Mouse (Mus musculus): Measurements from ENCODE around the gene Ptges3. TPM values are rescaled to one million over a fixed set of nuclear protein-coding genes. Genes with fewer than 3 reads are reported as not detected.

Ptges3 gene
- polyA plus RNA-seq, 1 experiment from 2014 or later: 646 TPM

MicroRNAs encoded within 50 kb of the gene (microRNA counts, 519-probe panel; counts per million panel counts)
- not detected for microRNA mmu-miR-677

Small RNAs within 50 kb of the gene (microRNA-seq; reads per million reads assigned to microRNA genes)
- 15.6 reads per million, percentile 27 among the genes with 10 or more reads in this experiment for gene Mir677

Other genes with a start within 250 kb of the Ptges3 start
- not detected in 2 replicates for gene Rdh19, start 209.0 kb upstream of the Ptges3 start, polyA plus RNA-seq (2014; fragmentation: Nextera tagmentation; extraction: Ambion mirVana)
- gene Rdh16f2, start 192.5 kb upstream of the Ptges3 start, polyA plus RNA-seq (2014; fragmentation: Nextera tagmentation; extraction: Ambion mirVana): not detected in 2 replicates
- gene Rdh7, start 170.1 kb upstream of the Ptges3 start, polyA plus RNA-seq (2014; fragmentation: Nextera tagmentation; extraction: Ambion mirVana): not detected in 2 replicates
- gene Sdr9c7, start 160.4 kb upstream of the Ptges3 start, polyA plus RNA-seq (2014; fragmentation: Nextera tagmentation; extraction: Ambion mirVana): not detected in 2 replicates
- gene Hsd17b6, start 51.3 kb upstream of the Ptges3 start, polyA plus RNA-seq (2014; fragmentation: Nextera tagmentation; extraction: Ambion mirVana): not detected in 2 replicates
- 111 TPM in 2 replicates for gene Prim1, start 43.8 kb upstream of the Ptges3 start, polyA plus RNA-seq (2014; fragmentation: Nextera tagmentation; extraction: Ambion mirVana)
- gene Naca, start 23.4 kb upstream of the Ptges3 start, polyA plus RNA-seq (2014; fragmentation: Nextera tagmentation; extraction: Ambion mirVana): 1,036 and 1,045 TPM in 2 replicates
- gene Atp5b, start 24.3 kb downstream of the Ptges3 start, polyA plus RNA-seq (2014; fragmentation: Nextera tagmentation; extraction: Ambion mirVana): 2,292 and 2,394 TPM in 2 replicates
- gene Baz2a, start 32.6 kb downstream of the Ptges3 start, polyA plus RNA-seq (2014; fragmentation: Nextera tagmentation; extraction: Ambion mirVana): 16.7 and 17.1 TPM in 2 replicates
- gene Rbms2, start 121.3 kb downstream of the Ptges3 start, polyA plus RNA-seq (2014; fragmentation: Nextera tagmentation; extraction: Ambion mirVana): 25.2 and 29.8 TPM in 2 replicates
- 1.6 and 1.9 TPM in 2 replicates for gene Gls2, start 135.5 kb downstream of the Ptges3 start, polyA plus RNA-seq (2014; fragmentation: Nextera tagmentation; extraction: Ambion mirVana)
- gene Spryd4, start 152.9 kb downstream of the Ptges3 start, polyA plus RNA-seq (2014; fragmentation: Nextera tagmentation; extraction: Ambion mirVana): 32.5 and 33.1 TPM in 2 replicates
- gene Mip, start 166.9 kb downstream of the Ptges3 start, polyA plus RNA-seq (2014; fragmentation: Nextera tagmentation; extraction: Ambion mirVana): 0.32 and 0.41 TPM in 2 replicates
- gene Timeless, start 173.1 kb downstream of the Ptges3 start, polyA plus RNA-seq (2014; fragmentation: Nextera tagmentation; extraction: Ambion mirVana): 92.9 and 95.6 TPM in 2 replicates
- 0.50 and 0.52 TPM in 2 replicates for gene Apon, start 195.1 kb downstream of the Ptges3 start, polyA plus RNA-seq (2014; fragmentation: Nextera tagmentation; extraction: Ambion mirVana)
- not detected in 2 replicates for gene Apof, start 209.7 kb downstream of the Ptges3 start, polyA plus RNA-seq (2014; fragmentation: Nextera tagmentation; extraction: Ambion mirVana)
- 12.0 and 14.0 TPM in 2 replicates for gene Stat2, start 211.6 kb downstream of the Ptges3 start, polyA plus RNA-seq (2014; fragmentation: Nextera tagmentation; extraction: Ambion mirVana)
- gene Il23a, start 239.8 kb downstream of the Ptges3 start, polyA plus RNA-seq (2014; fragmentation: Nextera tagmentation; extraction: Ambion mirVana): not detected in 2 replicates
- gene Pan2, start 244.4 kb downstream of the Ptges3 start, polyA plus RNA-seq (2014; fragmentation: Nextera tagmentation; extraction: Ambion mirVana): 37.5 and 38.7 TPM in 2 replicates

Measured in limb, embryonic 11.5 days (tissue).